10 mouse cellular contexts compared by ENCODE assay signal in genomic region chr12:80507041-80507745, GRCm38 (mm10). TPM values are rescaled to one million over a fixed set of nuclear protein-coding genes. Genes with fewer than 3 reads are reported as not detected.
A peak's percentile ranks its signal among the peaks of the same experiment; 100 is the strongest.
DNase-seq lines count a peak whose midpoint lies in the region; ATAC-seq lines count a peak whose summit lies in the region.
"Had no signal": no experiment of that assay in that cellular context is flagged by ENCODE, and none has a peak within 500 bp of the region (broad histone marks: within the 10 kb centered on the region; RNA-seq: fewer than 3 reads in every experiment).

No protein-coding gene starts in this region.

- H3K4me3 ChIP-seq in intestine, embryonic 16.5 days (ENCODE audit: low read length) = no peak overlapping the region

- peak; percentile 18 for DNase-seq in adrenal gland, postnatal 14 days
- DNase-seq in adrenal gland, adult 18-20 months (ENCODE audit: low spot score in 2 of 2) = no peak
- DNase-seq in retina, postnatal 1 day = peak; percentile 43
- DNase-seq in retina, embryonic 14.5 days (ENCODE audit: low spot score) = no peak
- peak; percentile 76 for DNase-seq in kidney, postnatal 10 days
- DNase-seq in T-cell, adult 2 months (ENCODE audit: low spot score) = no peak
- no peak for DNase-seq in right cerebral cortex, postnatal 10 days (ENCODE audit: low spot score in 2 of 2)
- DNase-seq: thymus, adult 18-20 months had no signal

- H3K9ac ChIP-seq in intestine, embryonic 16.5 days (ENCODE audit: low read depth, low read length) = no peak overlapping the region

- no peaks in the 10 kb centered on the region for H3K9me3 ChIP-seq in intestine, embryonic 16.5 days (ENCODE audit: control insufficient read depth, low read length)

- no peak overlapping the region for H3K27ac ChIP-seq in intestine, embryonic 16.5 days (ENCODE audit: low read length)

- no peaks in the 10 kb centered on the region for H3K27me3 ChIP-seq in intestine, embryonic 16.5 days (replicated peaks; ENCODE audit: control insufficient read depth, insufficient read depth, low read length)

- ATAC-seq in intestine, embryonic 16.5 days = no peak

- no peaks in the 10 kb centered on the region for H3K36me3 ChIP-seq in intestine, embryonic 16.5 days (ENCODE audit: control insufficient read depth, insufficient read depth, low read length)

- 0 out of 2 replicates have a peak, but pooled peaks cover 3% of the 10 kb centered on the region for H3K4me1 ChIP-seq in intestine, embryonic 16.5 days (ENCODE audit: control insufficient read depth, insufficient read depth, low read length)

- no peak overlapping the region for H3K4me2 ChIP-seq in intestine, embryonic 16.5 days (ENCODE audit: low read depth, low read length)

- WGBS in intestine, embryonic 16.5 days = 40% methylated on average over 14 of the region's 14 CpGs

RNA-seq across cellular contexts. Expression of gene Galnt16, which starts 10.9 kb away (rescaled TPM):
- 11.3 and 14.6 TPM in 2 replicates for total RNA-seq in adrenal gland, postnatal 14 days (2021)
- total RNA-seq in adrenal gland, adult 18-20 months (2021) = 10 to 100 TPM in 1 of 2 experiments, 1 to 10 TPM in 1; 8.9 to 10.3 TPM
- 8.1 and 8.4 TPM in 2 replicates for polyA plus RNA-seq in intestine, embryonic 16.5 days (2015; fragmentation: Nextera tagmentation; extraction: Ambion mirVana)
- total RNA-seq: megakaryocyte, adult 5-6 weeks had no signal

RNA-seq across cellular contexts. Expression of gene Exd2, which starts 44.3 kb away (rescaled TPM):
- total RNA-seq in adrenal gland, postnatal 14 days (2021) = 18.1 and 21.5 TPM in 2 replicates
- total RNA-seq in adrenal gland, adult 18-20 months (2021) = 10 to 100 TPM; 20.5 to 22.3 TPM
- polyA plus RNA-seq in intestine, embryonic 16.5 days (2015; fragmentation: Nextera tagmentation; extraction: Ambion mirVana) = 21.0 and 21.2 TPM in 2 replicates

Comparison
In these comparisons a context has a peak if more than half of its experiments do, and no peak if none do; other contexts are left out.
1. DNase-seq: peak in adrenal gland, postnatal 14 days (single experiment), retina, postnatal 1 day (single experiment) and kidney, postnatal 10 days (single experiment); none in adrenal gland, adult 18-20 months (0 of 2), retina, embryonic 14.5 days (single experiment), T-cell, adult 2 months (single experiment) and right cerebral cortex, postnatal 10 days (0 of 2).